29 mouse cellular contexts compared by ENCODE assay signal in genomic region chr7:108957734-108958133, GRCm38 (mm10). TPM values are rescaled to one million over a fixed set of nuclear protein-coding genes. Genes with fewer than 3 reads are reported as not detected.
"Had no signal": no experiment of that assay in that cellular context is flagged by ENCODE, and none has a peak within 500 bp of the region (broad histone marks: within the 10 kb centered on the region; RNA-seq: fewer than 3 reads in every experiment).

No protein-coding gene starts in this region.

- H3K4me3 ChIP-seq: gastrocnemius, adult 2 months; heart, adult 2 months; heart, embryonic 13.5 days; heart, embryonic 15.5 days; hindbrain, embryonic 13.5 days; hindbrain, embryonic 15.5 days; kidney, embryonic 15.5 days; limb, embryonic 13.5 days; limb, embryonic 15.5 days; liver, embryonic 12.5 days had no signal

- H3K4me2 ChIP-seq: heart, embryonic 11.5 days; heart, embryonic 13.5 days; heart, embryonic 15.5 days; hindbrain, embryonic 13.5 days; hindbrain, embryonic 15.5 days; kidney, embryonic 15.5 days; limb, embryonic 13.5 days; limb, embryonic 15.5 days; liver, embryonic 12.5 days had no signal

- H3K9ac ChIP-seq: heart, embryonic 13.5 days; heart, embryonic 15.5 days; hindbrain, embryonic 13.5 days; hindbrain, embryonic 15.5 days; kidney, embryonic 15.5 days; limb, embryonic 13.5 days; limb, embryonic 15.5 days; liver, embryonic 12.5 days had no signal

- H3K27me3 ChIP-seq: hindbrain, embryonic 15.5 days had no signal

- H3K27ac ChIP-seq: gastrocnemius, adult 2 months; heart, adult 2 months; heart, embryonic 13.5 days; heart, embryonic 15.5 days; hindbrain, embryonic 13.5 days; hindbrain, embryonic 15.5 days; hindbrain, postnatal 0 days; kidney, embryonic 15.5 days; kidney, postnatal 0 days; limb, embryonic 13.5 days; limb, embryonic 15.5 days; liver, embryonic 12.5 days had no signal

- DNase-seq: gastrocnemius, adult 2 months; gastrocnemius, postnatal 10 days; gastrocnemius, postnatal 25 days; heart, adult 11 months; heart, adult 2 months; kidney, adult 11 months; kidney, adult 2 months; kidney, adult 9 months; kidney, postnatal 14 days; kidney, postnatal 36 days; layer of hippocampus, adult 9-11 months; layer of hippocampus, postnatal 36 days; left cerebral cortex, postnatal 4 days had no signal

- ATAC-seq: hindbrain, postnatal 0 days; intestine, embryonic 16.5 days; liver, embryonic 12.5 days had no signal

- H3K4me1 ChIP-seq: heart, embryonic 13.5 days; heart, embryonic 15.5 days; hindbrain, embryonic 13.5 days; hindbrain, embryonic 15.5 days; kidney, embryonic 15.5 days; limb, embryonic 13.5 days; limb, embryonic 15.5 days; liver, embryonic 12.5 days had no signal

- H3K9me3 ChIP-seq: heart, embryonic 13.5 days; heart, embryonic 15.5 days; hindbrain, embryonic 13.5 days; hindbrain, embryonic 15.5 days; kidney, embryonic 15.5 days; limb, embryonic 13.5 days; limb, embryonic 15.5 days; liver, embryonic 12.5 days had no signal

- H3K36me3 ChIP-seq: heart, embryonic 13.5 days; heart, embryonic 15.5 days; hindbrain, embryonic 13.5 days; hindbrain, embryonic 15.5 days; kidney, embryonic 15.5 days; limb, embryonic 13.5 days; limb, embryonic 15.5 days; liver, embryonic 12.5 days had no signal

RNA-seq across cellular contexts. Expression of gene Tub, which starts 7.6 kb away (rescaled TPM):
- total RNA-seq: hematopoietic stem cell, adult 5-6 weeks had no signal
- polyA plus RNA-seq: liver, adult 2 months had no signal

RNA-seq across cellular contexts. Expression of gene Nlrp10, which starts 27.8 kb away (rescaled TPM):
- total RNA-seq: hindbrain, postnatal 0 days had no signal
- polyA plus RNA-seq: hindbrain, embryonic 11.5 days; intestine, embryonic 14.5 days; kidney, embryonic 15.5 days; kidney, postnatal 0 days; liver, adult 2 months had no signal
